ENCODE assay signal across 8 mouse cellular contexts in the genomic region with DNA sequence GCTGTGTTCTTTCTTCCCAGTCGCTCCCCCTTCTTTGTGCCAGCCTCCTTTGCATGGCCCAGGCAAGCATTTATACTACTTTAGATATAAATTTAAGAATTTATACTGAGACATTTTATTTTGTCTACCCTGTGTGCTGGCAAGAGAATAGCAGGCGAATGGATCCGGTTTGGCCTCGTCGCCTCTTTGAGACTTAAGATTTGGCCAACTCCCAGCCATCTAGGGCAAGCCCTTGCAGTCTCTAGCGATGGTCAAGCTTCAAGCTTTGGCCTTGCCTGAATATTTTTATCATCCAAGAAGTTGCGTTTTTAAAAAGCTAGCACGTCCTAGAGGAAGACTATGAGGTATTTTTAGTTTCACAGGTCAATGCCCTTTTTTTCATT. TPM values are rescaled to one million over a fixed set of nuclear protein-coding genes. Genes with fewer than 3 reads are reported as not detected.
DNase-seq lines count a peak whose midpoint lies in the region; ATAC-seq lines count a peak whose summit lies in the region.

No protein-coding gene starts in this region.

- intact Hi-C loops in heart, postnatal 25 days (cut with DNase I), result loop anchor here (5.0 kb wide), 3 partner anchors 105 to 165 kb away; partner anchors contain the start of genes Dmtf1 and Tmem243

- peaks cover 2% of the 10 kb centered on the region; the same call in 1 of the 2 replicates for H3K36me3 ChIP-seq in heart, embryonic 11.5 days (ENCODE audit: control insufficient read depth, insufficient read depth, low read length)
- no peaks in the 10 kb centered on the region for H3K36me3 ChIP-seq in hindbrain, embryonic 16.5 days (ENCODE audit: control insufficient read depth, insufficient read depth, low read length)
- H3K36me3 ChIP-seq in midbrain, embryonic 10.5 days, result peaks cover 12% of the 10 kb centered on the region; the same call in 1 of the 2 replicates

- H3K4me1 ChIP-seq in heart, embryonic 11.5 days (ENCODE audit: control insufficient read depth, insufficient read depth, low read length), result peaks cover 3% of the 10 kb centered on the region; the same call in 1 of the 2 replicates
- peaks cover 8% of the 10 kb centered on the region for H3K4me1 ChIP-seq in hindbrain, embryonic 16.5 days (ENCODE audit: control insufficient read depth, insufficient read depth, low read depth, low read length)
- H3K4me1 ChIP-seq in midbrain, embryonic 10.5 days, result peaks cover 39% of the 10 kb centered on the region

- H3K27me3 ChIP-seq in heart, embryonic 11.5 days (ENCODE audit: control insufficient read depth, insufficient read depth, low read length), result no peaks in the 10 kb centered on the region
- H3K27me3 ChIP-seq in hindbrain, embryonic 16.5 days (replicated peaks; ENCODE audit: control insufficient read depth, insufficient read depth, low read length), result no peaks in the 10 kb centered on the region
- no peaks in the 10 kb centered on the region for H3K27me3 ChIP-seq in midbrain, embryonic 10.5 days (ENCODE audit: low read depth, poor library complexity, severe bottlenecking)

- ATAC-seq in heart, embryonic 11.5 days (replicated peaks; ENCODE audit: insufficient number of reproducible peaks, low FRiP score, low TSS enrichment), result 0 out of 2 replicates have a peak, but pooled peaks have one; percentile 14
- no peak for ATAC-seq in hindbrain, embryonic 16.5 days

- peak overlapping the region; percentile 80 for H3K9ac ChIP-seq in heart, embryonic 11.5 days (ENCODE audit: low read depth, low read length)
- H3K9ac ChIP-seq in hindbrain, embryonic 16.5 days (ENCODE audit: low read depth, low read length), result peak overlapping the region; percentile 89

- peak overlapping the region; percentile 56 for H3K4me3 ChIP-seq in heart, embryonic 11.5 days (ENCODE audit: low read depth, low read length)
- H3K4me3 ChIP-seq in hindbrain, embryonic 16.5 days (ENCODE audit: low read length), result peak overlapping the region; percentile 89
- peak overlapping the region; percentile 78 for H3K4me3 ChIP-seq in midbrain, embryonic 10.5 days

- peak overlapping the region; percentile 90 for H3K27ac ChIP-seq in heart, embryonic 11.5 days (ENCODE audit: low read depth, low read length)
- peak overlapping the region; percentile 88 for H3K27ac ChIP-seq in hindbrain, embryonic 16.5 days (ENCODE audit: low read depth, low read length)
- H3K27ac ChIP-seq in midbrain, embryonic 10.5 days (replicated peaks), result peak overlapping the region; percentile 94

- no peaks in the 10 kb centered on the region for H3K9me3 ChIP-seq in heart, embryonic 11.5 days (replicated peaks; ENCODE audit: control insufficient read depth, low read length)
- no peaks in the 10 kb centered on the region for H3K9me3 ChIP-seq in hindbrain, embryonic 16.5 days (ENCODE audit: control insufficient read depth, low read length)
- no peaks in the 10 kb centered on the region for H3K9me3 ChIP-seq in midbrain, embryonic 10.5 days (replicated peaks)

- no peak for DNase-seq in heart, postnatal 25 days (ENCODE audit: low spot score)
- peak; percentile 73 for DNase-seq in brain, adult 2 months (ENCODE audit: low read depth, low spot score)
- no peak for DNase-seq in midbrain, embryonic 10.5 days (ENCODE audit: low spot score)
- no peak for DNase-seq in thymus, postnatal 14 days
- no peak for DNase-seq in cerebellum, postnatal 36 days
- no peak for DNase-seq in thymus, postnatal 25 days

- H3K4me2 ChIP-seq in heart, embryonic 11.5 days, result peak overlapping the region; percentile 69
- H3K4me2 ChIP-seq in hindbrain, embryonic 16.5 days (ENCODE audit: low read length), result peak overlapping the region; percentile 89

- 9% methylated on average over 8 of the region's 8 CpGs for WGBS in heart, embryonic 11.5 days (ENCODE audit: insufficient replicate concordance)
- WGBS in hindbrain, embryonic 16.5 days, result 9% methylated on average over 8 of the region's 8 CpGs
- 14% methylated on average over 8 of the region's 8 CpGs for WGBS in midbrain, embryonic 10.5 days

RNA-seq across cellular contexts. Expression of gene Crot, which starts 0.4 kb away (rescaled TPM):
- polyA plus RNA-seq in heart, embryonic 11.5 days (2014; fragmentation: Nextera tagmentation; extraction: Ambion mirVana), result 35.8 and 37.9 TPM in 2 replicates
- total RNA-seq in heart, postnatal 25 days (2021), result 10 to 100 TPM; 22.6 to 25.2 TPM
- 23.6 and 24.8 TPM in 2 replicates for polyA plus RNA-seq in hindbrain, embryonic 16.5 days (2015; fragmentation: Nextera tagmentation; extraction: Ambion mirVana)
- polyA plus RNA-seq in midbrain, embryonic 10.5 days (2016; fragmentation: Nextera tagmentation; extraction: Ambion mirVana), result 26.9 and 29.0 TPM in 2 replicates
